Mouse (Mus musculus) layer of hippocampus, adult 9-11 months (tissue): Measurements from ENCODE around the gene Pcx.
"Not testable (repeated sequence)": the region's sequence is repeated elsewhere in the genome, so short reads cannot be mapped to it uniquely, and the experiment has no call there.

Source experiments
- DNase-seq: peaks from one replicate; pipeline ENCODE4 v3.0.0; 2022

The Pcx gene

DNA sequence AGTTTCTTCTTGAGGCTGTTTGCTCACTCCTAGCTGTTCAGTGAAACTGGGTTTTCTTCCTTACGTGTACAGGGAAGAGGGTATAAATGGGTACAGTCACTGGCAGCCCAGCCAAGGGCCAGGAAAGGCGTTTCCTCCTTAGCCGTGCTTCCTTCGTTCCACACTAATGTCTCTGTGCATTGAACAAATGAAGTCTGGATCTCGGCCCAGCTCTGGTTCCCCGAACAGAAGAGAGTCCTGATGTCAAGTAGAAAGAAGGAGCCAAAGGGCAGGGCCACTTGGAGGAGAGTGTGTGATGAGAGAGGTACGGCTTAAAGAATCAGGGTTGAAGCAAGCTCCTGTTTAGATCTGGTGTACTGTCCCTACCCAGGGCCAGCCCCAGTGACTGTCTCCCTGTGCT lies 44.8 kb downstream of the Pcx start:
- no peak for DNase-seq

DNA sequence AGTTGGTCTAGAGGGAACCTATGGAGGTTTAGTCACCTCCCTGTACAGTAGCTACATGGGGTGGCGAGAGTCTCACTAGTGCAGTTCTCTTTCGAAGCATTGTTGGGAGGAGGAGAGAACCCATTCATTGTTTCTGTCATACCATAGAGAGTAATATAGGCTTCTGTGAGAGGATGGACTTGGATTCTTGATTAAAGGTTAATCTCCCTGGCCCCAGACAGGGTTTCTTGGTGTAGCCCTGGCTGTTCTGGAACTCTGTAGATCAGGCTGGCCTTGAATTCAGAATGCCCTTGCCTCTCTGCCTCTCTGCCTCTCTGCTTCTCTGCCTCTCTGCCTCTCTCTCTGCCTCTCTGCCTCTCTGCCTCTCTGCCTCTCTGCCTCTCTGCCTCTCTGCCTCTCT lies 46.5 kb downstream of the Pcx start:
- no peak for DNase-seq

DNA sequence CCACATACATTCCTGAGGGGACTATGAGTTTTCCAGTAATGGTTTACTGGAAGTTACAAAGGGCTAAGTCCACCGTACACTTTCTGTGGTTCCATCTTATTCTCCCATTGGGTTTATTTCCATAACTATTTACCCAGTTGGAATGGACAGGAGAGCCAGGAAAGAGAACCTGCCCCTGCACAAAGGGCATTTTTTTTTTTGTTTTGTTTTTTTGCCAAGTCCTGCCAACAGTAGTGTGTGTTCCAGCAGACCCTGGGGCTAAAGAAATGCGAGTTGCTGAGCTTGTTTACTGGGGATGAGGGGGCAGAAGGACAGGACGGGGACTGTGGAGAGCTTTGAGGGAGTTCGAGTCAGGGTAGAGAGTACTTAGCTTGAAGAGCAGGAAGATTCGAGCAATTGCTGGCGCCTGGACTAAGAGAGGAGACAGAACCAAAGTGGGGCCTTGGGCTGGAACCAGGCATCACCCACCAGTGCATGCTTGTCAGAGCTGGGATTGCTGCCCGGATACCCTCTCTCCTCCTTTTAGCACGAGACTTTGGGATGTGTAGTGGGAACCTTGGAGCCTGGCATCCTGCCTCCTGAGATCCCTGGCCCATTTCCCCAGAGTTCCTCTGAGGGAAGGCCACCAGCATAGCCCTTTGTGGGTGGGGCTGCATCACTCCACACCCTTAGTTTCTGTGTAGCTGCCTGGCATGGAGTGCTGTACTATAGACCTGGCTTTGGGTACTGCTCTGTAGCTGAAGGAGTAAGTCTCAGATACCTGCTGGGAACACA lies 47.7 kb downstream of the Pcx start:
- peak; percentile 24 for DNase-seq

DNA sequence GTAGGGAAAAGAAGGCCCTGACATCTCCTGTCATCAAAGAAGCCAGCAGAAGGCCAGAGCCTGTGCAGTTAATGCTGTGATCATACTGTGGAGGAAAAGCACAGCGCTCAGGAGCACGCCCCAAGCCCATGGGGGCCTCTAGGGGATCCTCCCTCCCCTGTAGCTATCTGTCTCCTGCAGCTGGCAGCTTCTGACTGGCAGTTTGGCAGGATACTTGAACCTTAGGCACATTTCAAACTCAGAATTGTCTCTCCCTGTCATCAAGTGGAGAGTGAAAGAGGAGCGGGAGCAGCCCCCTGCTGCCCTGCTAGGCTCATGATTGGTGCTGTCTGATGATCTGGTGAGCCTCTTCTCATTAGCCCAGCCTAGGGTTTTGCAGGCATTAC lies 48.3 kb downstream of the Pcx start:
- DNase-seq = no peak

DNA sequence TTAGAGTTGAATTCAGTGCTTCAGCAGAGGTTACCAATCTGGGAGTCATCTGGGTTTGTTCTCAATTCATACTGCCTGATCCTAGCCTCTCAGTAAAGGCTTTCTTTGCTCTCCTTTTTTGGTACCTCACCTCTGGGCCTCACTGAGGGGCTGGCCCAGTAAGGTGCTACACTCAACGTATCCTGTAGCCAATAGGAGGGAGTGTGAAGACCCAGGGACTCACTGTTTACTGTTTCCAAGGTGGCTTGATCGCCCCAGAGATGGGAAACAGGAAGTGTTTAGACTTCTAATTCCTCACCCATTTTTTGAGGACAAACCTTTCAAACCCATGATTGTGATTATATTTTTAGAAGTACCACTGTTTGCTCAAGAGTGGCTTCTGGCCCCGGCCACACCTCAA lies 48.7 kb downstream of the Pcx start:
- DNase-seq = no peak

DNA sequence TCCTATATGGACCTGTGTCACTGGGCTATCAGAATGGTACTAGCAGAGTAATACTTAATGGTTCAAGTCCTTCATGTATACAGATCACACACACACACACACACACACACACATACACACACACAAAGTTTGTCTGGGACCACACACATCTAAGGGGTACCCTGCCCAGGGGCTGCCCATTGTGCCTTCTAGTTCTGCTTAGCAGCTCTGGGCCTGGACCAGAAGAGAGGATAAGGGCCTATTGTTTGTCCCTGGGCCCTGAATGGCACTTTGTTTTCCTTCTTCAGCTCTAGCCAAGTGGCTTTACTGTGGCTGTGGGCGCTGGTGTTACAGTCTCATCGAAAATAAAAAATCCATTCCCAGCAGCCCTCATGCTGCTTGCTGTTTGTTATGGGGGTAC lies 49.3 kb downstream of the Pcx start:
- DNase-seq = peak; percentile 70

DNA sequence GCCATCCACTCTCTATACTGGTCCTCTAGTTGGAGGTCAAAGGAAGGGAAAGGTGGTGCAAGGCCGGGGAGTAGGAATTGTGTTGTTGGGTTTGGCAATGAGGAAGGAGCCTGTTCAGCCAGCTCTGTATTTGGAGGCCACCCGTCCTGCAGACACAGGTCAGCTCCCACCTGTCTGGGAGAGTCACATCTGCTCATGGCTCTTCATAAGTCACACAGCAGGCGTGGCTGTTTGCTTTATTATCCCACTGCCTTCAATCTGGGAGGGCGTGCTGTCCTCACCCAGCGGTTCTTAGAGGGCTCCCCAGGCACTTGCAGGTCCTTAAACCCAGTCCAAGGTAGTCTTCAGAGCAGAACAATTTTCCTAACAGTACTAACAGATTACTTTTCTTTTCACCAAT lies 49.9 kb downstream of the Pcx start:
- DNase-seq = no peak

DNA sequence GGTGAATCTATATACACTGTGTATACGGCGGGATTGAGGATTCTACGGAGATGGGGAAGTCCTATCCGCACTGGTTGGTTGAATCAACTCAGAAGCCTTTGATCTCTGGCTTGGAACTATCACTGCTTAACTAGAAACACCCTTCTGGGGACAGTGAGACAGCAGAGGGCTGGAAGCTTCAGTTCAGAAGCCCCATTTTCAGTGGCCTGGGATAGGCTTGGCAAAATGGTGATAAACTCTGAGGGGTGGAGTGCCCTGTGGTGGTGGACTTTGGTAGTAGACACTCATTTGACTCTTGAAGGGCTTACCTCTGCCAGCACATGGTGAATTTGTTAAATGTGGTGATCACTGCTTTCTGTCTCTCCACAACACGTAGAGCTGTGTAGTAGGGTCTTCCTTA lies 55.4 kb downstream of the Pcx start:
- DNase-seq = no peak

DNA sequence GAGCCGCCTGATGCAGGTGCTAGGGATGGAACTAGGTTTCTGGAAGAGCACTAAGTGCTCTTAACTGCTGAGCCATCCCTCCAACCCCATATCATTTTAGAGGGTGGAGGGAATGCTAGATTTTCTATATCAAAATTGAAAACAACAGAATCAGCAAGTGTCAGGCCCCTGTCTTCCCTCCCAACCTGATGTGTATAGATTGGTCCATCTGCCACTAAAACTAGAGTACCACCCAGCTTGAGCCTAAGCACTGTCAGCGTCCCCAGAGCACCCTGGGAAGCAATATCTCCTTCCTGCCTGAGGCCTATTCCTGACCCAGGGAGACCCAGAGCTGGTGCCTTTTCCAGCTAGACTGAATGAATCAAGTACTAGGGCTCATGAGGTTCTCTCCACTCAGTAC lies 56.6 kb downstream of the Pcx start:
- no peak for DNase-seq

DNA sequence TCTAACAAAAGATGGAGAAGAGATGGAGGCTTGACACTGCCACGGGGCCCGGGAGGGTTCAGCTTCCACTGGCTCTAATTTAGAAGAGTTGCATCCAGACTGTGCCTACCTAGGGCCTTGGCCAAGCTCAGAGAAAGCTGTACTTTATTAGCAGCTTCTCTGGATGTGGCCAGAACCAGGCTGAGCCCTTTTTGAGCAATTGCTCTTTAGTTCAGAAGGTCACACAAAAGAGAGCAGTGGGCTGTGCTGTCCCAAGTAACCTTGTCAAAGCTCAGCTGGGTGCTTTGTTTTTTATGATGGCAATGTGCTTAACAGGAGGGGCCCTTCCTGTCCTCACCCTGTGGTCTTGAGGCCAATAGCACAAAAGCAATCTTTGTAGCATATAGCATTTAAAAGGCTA lies 57.4 kb downstream of the Pcx start:
- DNase-seq = no peak

DNA sequence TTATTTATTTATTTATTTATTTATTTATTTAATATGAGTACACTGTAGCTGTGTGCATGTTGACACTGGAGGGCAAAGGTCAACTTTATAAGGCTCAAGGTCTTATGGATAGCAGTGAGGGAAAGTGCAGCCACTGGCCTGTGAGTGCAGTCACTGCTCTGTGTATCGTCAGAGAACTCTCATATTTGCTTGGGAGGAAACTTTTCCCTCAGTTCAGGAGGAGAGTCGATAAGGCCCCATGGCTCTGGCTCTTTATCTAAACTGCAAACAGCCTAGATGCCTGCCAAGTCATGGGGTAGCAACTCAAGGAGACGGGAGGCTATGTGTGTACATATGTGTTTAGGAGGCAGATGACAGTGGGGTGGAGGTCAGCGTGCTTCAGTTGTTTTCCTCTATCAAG lies 58.6 kb downstream of the Pcx start:
- DNase-seq = no peak

DNA sequence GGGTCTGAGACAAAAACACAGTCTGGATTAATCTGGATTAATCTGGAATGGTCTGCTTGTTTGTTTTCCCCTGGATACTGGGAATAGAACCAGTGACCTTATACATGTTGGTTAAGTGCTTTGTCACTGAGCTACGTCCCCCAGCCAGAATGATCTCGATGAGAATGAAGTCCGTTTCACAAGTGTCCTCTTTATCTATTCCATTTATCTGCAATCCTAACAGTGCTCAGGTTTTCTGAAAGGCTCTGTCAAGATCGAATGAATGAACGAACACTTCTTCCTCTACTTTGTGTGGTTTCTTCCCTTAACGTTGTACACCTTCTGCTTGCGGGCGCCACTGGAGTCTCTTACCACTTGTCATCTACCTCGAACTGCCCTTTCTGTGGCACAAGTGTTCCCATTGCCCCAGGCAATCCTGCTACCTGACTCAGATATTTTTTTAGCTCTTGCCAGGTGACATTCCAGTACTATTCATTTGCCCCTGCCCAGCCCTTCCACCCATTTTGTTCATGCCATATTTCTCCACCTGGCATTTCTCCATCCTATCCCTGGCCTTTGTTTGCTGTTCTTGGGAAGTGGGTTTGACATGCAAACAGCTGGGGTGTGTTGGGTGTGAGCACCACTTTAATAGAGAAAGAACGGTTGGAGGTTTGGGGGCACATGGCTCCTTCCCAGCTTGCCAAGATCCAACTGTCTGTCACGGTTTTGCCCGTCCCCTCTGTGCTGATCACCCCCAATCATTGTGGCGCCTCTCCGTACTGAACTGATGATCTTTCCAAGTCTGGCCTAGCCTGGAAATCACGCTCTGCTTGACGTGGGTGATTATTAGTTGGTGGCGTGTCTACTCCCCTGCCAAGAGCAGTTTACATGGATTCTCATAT lies 59.3 kb downstream of the Pcx start:
- DNase-seq = no peak

DNA sequence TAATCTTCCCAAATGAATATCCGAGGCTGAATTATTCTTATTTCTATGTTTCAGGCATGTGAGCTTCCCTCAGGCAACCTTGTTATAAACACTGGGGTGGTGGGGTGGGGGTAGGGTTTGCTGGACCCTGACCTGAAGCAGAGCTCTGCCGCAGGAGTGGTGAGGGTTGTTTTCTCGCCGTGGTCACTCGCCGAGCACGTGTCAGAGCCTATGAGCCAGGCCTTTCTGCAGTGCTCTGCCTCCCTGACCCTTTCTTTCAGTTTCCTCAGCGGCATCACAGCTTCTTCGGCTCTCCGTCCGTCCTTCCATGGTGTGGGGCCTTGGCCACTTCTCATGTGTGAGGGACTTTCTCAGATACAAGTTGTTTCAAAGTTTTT lies 60.0 kb downstream of the Pcx start:
- DNase-seq = no peak

DNA sequence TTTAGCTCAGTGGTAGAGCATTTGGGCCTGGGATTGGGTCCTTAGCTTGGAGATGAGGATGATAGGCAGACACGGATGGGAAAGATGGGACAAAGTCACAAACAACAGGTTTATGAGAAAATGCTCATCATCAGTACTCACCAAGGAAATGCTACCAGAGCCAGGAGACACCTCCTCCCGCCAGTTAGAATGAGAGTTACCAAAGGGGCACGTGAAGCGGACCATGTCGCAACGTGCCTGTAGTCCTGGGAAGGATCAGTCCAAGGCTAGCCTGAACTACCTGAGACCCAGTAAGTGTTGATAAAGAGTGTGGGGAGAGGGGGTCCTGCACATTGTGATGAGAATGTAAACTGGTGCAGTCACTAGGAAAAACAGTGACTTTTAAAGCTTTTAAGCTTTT lies 60.5 kb downstream of the Pcx start:
- DNase-seq = no peak

DNA sequence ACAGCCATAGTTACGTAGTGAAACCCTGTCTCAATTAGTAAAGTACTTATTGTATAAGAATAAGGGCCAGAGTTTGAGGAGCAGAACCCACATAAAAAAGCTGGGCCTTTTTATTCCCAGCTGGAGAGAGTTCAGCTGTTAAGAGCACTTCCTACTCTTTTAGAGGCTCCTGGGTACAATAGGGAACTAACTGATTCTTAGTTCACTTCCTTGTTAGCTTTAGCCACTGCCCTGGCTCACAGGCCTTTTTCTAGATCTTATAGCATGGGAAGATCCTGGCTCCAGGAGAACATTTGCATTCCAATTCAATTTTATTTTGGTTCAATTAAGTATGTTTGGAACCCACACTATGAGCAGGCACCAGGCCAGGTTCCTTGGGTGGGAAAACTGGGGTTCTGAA lies 61.4 kb downstream of the Pcx start:
- no peak for DNase-seq

DNA sequence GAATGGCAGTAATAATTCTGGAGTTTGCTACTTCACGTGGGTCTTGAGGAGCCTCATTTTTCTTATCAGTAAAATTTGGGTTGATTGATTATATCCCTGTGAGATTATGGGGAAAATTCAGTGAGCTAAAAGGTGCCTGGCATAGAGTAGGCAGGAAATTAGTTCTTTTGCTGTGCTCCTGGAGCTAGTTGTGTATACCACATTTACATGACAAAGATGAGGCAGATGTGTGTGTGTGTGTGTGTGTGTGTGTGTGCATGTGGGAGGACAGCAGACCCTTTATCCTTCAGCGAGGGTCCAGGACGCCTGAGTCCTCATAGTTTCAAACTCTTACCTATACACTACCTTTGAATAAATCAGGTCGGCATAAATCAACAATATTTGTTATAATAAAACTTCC lies 61.8 kb downstream of the Pcx start:
- DNase-seq = no peak

DNA sequence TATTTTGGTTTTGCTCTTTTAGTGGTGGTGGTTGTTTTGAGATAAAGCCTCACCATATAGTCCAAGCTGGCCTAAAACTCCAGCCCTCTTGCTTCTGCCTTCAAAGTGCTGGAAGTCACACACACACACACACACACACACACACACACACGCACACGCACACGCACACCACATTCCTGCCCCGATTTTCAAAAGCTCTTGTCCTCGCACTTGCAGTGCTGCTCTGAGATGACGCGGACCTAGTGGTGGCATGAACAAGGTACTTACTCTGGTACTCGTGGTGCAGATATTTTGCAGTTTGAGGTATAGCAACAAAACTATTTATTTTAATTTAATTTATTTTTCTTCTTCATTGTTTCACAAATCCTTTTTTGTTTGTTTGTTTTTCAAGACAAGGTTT lies 62.2 kb downstream of the Pcx start:
- DNase-seq = no peak

DNA sequence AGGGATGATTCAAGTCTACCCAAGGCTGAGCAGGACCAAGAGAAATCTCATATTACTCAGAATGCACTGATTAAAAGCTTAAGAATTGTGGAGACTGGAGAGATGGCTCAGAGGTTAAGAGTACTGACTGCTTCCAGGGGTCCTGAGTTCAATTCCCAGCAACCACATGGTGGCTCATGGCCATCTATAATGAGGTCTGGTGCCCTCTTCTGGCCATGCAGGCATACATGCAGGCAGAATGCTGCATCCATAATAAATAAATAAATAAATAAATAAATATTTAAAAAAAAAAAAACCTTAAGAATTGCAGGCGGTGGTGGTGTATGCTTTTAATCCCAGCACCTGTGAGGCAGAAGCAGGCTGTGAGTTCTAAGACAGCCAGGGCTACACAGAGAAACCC lies 63.0 kb downstream of the Pcx start:
- no peak for DNase-seq

DNA sequence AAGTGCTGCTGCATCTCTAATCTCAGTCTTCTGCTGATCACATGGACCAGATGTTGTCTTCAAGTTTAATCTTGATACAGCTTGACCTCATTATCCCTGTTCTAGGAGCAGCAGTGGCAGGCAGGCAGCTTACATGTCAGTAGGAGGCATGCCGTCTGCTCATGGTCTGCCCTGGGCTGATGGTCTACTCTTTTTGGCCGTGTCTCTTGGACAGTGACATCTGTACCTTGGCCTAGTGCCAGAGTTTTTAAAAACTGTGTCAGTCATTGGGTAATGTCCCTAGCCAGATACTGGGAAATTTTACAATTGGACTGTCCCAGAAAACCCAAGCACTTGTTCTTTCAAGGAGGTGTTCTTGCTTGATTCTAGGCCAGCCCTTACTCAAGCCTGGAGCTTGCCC lies 68.5 kb downstream of the Pcx start:
- no peak for DNase-seq

DNA sequence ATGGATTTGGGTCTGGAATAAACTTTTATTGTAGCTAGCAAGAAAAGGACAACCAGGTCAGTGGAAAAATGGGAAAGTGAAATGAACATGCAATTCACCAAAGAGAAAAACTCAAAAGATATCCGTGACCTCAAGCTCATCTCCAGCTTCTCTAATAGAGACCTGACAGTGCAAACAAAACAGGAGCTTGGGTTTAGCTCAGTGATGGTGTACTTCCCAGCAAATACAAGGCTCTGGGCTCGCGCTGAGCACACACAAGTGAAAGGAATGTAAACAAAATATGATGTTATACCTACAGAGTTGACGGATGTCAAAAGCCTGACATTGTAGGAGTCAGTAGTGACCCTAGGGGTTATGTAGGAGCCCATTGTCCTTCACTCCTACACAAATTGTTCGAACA lies 69.0 kb downstream of the Pcx start:
- DNase-seq = no peak

DNA sequence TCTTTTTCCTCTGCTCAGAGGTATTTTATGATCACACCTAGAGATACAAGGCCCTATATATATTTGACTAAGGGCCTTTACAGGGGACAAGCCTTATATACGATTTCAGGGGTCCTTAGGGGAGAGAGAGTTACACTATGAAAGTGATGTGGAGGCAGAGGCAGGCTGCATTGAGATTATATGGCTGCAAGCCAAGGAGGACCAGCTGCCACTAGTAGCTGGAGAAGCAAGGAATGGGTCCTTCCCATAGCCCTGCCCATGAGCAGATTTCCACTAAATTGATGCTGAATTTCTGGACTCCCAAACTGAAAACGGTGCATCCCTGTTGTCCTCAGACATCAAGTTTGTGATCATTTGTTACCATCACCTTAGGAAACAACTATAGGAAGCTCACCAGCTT lies 73.6 kb downstream of the Pcx start:
- no peak for DNase-seq

DNA sequence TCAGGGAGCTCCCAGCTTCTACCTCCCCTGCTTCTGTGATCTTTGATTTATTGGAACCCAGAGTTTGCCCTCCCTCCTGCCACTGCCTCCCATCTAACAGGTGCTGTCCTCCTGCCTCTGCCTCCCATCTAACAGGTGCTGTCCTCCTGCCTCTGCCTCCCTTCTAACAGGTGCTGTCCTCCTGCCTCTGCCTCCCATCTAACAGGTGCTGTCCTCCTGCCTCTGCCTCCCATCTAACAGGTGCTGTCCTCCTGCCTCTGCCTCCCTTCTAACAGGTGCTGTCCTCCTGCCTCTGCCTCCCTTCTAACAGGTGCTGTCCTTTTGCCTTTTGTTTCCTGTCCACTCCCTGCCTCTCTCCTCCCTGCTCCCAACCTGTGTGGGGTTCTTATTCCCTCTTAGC lies 76.5 kb downstream of the Pcx start:
- DNase-seq = not testable (repeated sequence)

DNA sequence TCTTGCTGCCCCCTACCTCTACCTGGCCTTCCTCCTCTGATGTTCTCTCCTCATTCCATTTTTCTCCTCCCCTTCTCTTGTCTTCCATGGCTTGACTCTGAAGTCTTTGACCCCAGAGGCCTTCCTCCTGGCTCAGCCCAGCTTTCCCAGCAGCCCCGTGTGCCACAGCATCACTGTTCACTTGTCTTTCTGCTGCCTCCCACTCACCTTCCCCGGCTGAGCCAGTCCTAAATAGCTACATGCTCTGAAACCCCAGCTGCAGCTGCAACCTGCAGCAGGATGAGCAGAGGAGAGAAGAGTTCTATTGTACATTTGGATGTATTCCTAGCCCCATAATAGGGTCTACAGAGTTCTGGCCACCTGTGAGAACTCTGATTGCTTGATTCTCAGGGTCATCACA lies 77.2 kb downstream of the Pcx start:
- DNase-seq = no peak

DNA sequence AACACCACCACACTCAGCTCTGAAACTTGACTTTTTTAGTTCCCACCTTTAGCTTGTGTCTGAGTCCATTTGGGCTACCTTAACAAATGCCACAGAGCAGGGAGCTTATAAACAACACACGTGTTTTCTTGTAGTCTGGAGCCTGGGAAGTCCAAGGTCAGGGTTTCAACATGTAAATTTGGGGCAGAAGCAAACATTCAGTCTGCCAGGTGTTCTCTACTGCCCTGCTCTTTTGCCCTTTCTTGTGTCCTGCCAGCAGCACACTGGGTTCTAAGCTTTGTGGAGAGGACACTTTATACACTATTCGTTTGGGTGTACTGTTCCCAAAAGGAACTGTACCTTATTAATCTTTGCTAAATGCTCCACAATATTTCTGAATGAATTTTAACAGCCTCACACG lies 78.2 kb downstream of the Pcx start:
- DNase-seq = no peak

DNA sequence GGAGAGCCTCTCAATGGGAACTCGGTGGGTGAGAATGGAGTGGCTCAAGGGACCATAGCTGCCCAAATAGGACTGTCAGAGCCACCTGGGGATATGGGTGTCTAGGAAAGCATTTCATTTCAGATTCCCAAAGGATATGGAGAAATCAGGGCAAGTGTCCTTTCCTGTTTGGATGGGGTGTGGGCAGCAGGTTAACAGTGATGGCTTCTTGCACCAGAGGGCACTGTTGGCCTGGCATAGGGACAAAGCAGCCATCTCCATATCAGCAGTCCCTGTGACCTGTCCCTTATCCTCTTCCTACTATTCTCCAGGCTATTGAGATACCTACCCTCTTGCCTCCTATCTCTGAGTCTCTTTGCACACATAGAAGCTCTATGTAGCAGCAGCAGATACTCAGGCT lies 78.8 kb downstream of the Pcx start:
- no peak for DNase-seq
